Mouse (Mus musculus) right cerebral cortex, postnatal 14 days (tissue): ENCODE measurements around the gene 1700019D03Rik.
"Not testable (repeated sequence)": the region's sequence is repeated elsewhere in the genome, so short reads cannot be mapped to it uniquely, and the experiment has no call there.

ENCODE experiments used
- DNase-seq: peaks from one replicate; pipeline ENCODE4 v3.0.0; 2022

1700019D03Rik gene

GRCm38 (mm10) chr1:52953548-52953947 lies 66.4 kb downstream of the 1700019D03Rik start:
- no peak for DNase-seq

GRCm38 (mm10) chr1:52952551-52953397 lies 67.2 kb downstream of the 1700019D03Rik start:
- DNase-seq = peak; percentile 24

- no peak for DNase-seq
Observed at GRCm38 (mm10) chr1:52952143-52952542, 67.8 kb downstream of the 1700019D03Rik start.

GRCm38 (mm10) chr1:52951146-52951868 lies 68.7 kb downstream of the 1700019D03Rik start:
- DNase-seq = no peak

GRCm38 (mm10) chr1:52947895-52948294 lies 72.1 kb downstream of the 1700019D03Rik start:
- no peak for DNase-seq

GRCm38 (mm10) chr1:52939021-52939420 lies 81.0 kb downstream of the 1700019D03Rik start:
- no peak for DNase-seq

GRCm38 (mm10) chr1:52934494-52934893 lies 85.5 kb downstream of the 1700019D03Rik start:
- DNase-seq = no peak

- not testable (repeated sequence) for DNase-seq
Observed at GRCm38 (mm10) chr1:52924482-52924881, 95.5 kb downstream of the 1700019D03Rik start.

- not testable (repeated sequence) for DNase-seq
Observed at GRCm38 (mm10) chr1:52918897-52919296, 101.1 kb downstream of the 1700019D03Rik start.

- no peak for DNase-seq
Observed at GRCm38 (mm10) chr1:52916655-52917054, 103.3 kb downstream of the 1700019D03Rik start.

GRCm38 (mm10) chr1:52909783-52910182 lies 110.2 kb downstream of the 1700019D03Rik start:
- no peak for DNase-seq

- no peak for DNase-seq
Observed at GRCm38 (mm10) chr1:52884208-52884607, 135.8 kb downstream of the 1700019D03Rik start.
